Comparison of ENCODE assay signal across 22 mouse cellular contexts in genomic region chr13:69748756-69749155, GRCm38 (mm10). TPM values are rescaled to one million over a fixed set of nuclear protein-coding genes. Genes with fewer than 3 reads are reported as not detected.
"Had no signal": no experiment of that assay in that cellular context is flagged by ENCODE, and none has a peak within 500 bp of the region (broad histone marks: within the 10 kb centered on the region; RNA-seq: fewer than 3 reads in every experiment).

No protein-coding gene starts in this region.

- H3K27me3 ChIP-seq: lung, embryonic 15.5 days; megakaryocyte, embryonic 14.5 days; neural tube, embryonic 12.5 days; stomach, embryonic 15.5 days had no signal

- H3K27ac ChIP-seq: lung, embryonic 15.5 days; macrophage; midbrain, embryonic 13.5 days; midbrain, embryonic 15.5 days; neural tube, embryonic 12.5 days; stomach, embryonic 15.5 days; stomach, postnatal 0 days had no signal

- H3K4me3 ChIP-seq: lung, embryonic 15.5 days; megakaryocyte, embryonic 14.5 days; midbrain, embryonic 13.5 days; midbrain, embryonic 15.5 days; neural tube, embryonic 12.5 days; stomach, embryonic 15.5 days had no signal

- ATAC-seq: liver, postnatal 0 days; lung, postnatal 0 days; midbrain, embryonic 13.5 days; midbrain, embryonic 15.5 days had no signal

- DNase-seq: liver, postnatal 0 days; lung, adult 2 months; lung, postnatal 14 days; lung, postnatal 36 days; right cerebral cortex, postnatal 14 days; thymus, adult 2 months; thymus, postnatal 25 days; thymus, postnatal 4 days had no signal

- H3K9me3 ChIP-seq: megakaryocyte, embryonic 14.5 days; midbrain, embryonic 13.5 days; midbrain, embryonic 15.5 days; neural tube, embryonic 12.5 days; stomach, embryonic 15.5 days had no signal

- H3K4me2 ChIP-seq: lung, embryonic 15.5 days; midbrain, embryonic 11.5 days; midbrain, embryonic 13.5 days; midbrain, embryonic 15.5 days; neural tube, embryonic 12.5 days; stomach, embryonic 15.5 days had no signal

- H3K36me3 ChIP-seq: lung, embryonic 15.5 days; midbrain, embryonic 13.5 days; midbrain, embryonic 15.5 days; neural tube, embryonic 12.5 days; stomach, embryonic 15.5 days had no signal

- H3K9ac ChIP-seq: liver, postnatal 0 days; lung, embryonic 15.5 days; midbrain, embryonic 13.5 days; midbrain, embryonic 15.5 days; neural tube, embryonic 12.5 days; stomach, embryonic 15.5 days had no signal

- H3K4me1 ChIP-seq: lung, embryonic 15.5 days; megakaryocyte, embryonic 14.5 days; midbrain, embryonic 13.5 days; midbrain, embryonic 15.5 days; neural tube, embryonic 12.5 days; stomach, embryonic 15.5 days had no signal

RNA-seq across cellular contexts. Expression of gene Ube2ql1, which starts 9.1 kb away (rescaled TPM):
- total RNA-seq: megakaryocyte progenitor cell, adult 5-6 weeks; monocyte, adult 5-6 weeks; neutrophil, adult 5-6 weeks had no signal
- polyA plus RNA-seq: liver, postnatal 0 days; macrophage; testis, adult 2 months had no signal
